Mouse (Mus musculus): ENCODE results near the gene Slc6a8.

Gene Slc6a8

GRCm38 (mm10) chrX:73672879-73673618 is at the start of gene Slc6a8:
Slc6a8 (plus strand) TSS chrX:73673150.
- no peak for DNase-seq (ENCODE audit: low spot score)

GRCm38 (mm10) chrX:73626981-73627380 is 46.0 kb upstream of the Slc6a8 start:
- DNase-seq (ENCODE audit: low spot score), result no peak

DNA sequence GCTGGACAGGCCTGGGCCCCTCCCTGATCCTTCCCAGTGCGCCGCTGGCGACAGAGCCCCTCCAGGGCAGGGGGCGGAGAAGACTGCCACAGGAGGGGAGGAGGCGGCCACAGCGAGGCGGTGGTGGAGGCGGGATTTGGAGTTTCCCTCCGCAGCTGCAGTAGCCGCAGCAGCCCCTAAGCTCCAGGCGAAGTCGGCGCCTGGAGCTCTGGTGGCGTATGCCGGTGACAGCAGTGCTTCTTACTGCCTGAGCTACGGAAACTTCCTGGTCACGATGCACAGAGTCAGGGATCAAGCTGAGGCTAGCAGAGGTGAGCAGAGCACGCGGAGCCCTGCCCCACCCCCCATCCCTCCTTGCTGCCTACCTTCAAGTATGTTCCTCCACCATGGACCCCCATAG is 37.5 kb upstream of the Slc6a8 start:
- DNase-seq (ENCODE audit: low spot score), result no peak

- DNase-seq (ENCODE audit: low spot score), result no peak
These were observed 35.5 kb upstream of the Slc6a8 start for GRCm38 (mm10) chrX:73637415-73637814.

GRCm38 (mm10) chrX:73639255-73639675 is 33.7 kb upstream of the Slc6a8 start, which contains the start of gene Dusp9:
Dusp9 (plus strand) TSS chrX:73639419.
- DNase-seq (ENCODE audit: low spot score), result no peak

- DNase-seq (ENCODE audit: low spot score), result no peak
These were observed 33.0 kb upstream of the Slc6a8 start for GRCm38 (mm10) chrX:73639901-73640469.

- DNase-seq (ENCODE audit: low spot score), result no peak
These were observed 27.8 kb upstream of the Slc6a8 start for GRCm38 (mm10) chrX:73645121-73645520.

DNA sequence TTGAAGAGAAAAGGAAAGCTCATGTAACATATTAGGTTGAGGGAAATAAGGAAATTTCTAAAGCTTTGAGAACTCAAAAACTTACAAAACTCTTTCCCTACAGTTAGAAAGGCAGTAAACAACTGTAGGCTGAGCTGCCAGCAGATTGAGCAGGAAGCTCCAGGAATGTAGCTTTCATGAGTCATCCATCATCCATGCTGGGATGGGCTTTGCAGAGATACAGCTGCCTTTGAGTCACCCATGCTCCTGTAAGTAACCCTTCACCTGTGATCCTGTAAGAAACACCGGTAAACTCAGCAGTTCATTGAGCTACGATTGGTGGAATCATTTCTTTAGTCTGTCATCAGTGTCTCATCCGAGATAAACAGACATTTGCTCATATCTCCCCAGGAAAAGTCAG is 22.1 kb upstream of the Slc6a8 start:
- no peak for DNase-seq (ENCODE audit: low spot score)

DNA sequence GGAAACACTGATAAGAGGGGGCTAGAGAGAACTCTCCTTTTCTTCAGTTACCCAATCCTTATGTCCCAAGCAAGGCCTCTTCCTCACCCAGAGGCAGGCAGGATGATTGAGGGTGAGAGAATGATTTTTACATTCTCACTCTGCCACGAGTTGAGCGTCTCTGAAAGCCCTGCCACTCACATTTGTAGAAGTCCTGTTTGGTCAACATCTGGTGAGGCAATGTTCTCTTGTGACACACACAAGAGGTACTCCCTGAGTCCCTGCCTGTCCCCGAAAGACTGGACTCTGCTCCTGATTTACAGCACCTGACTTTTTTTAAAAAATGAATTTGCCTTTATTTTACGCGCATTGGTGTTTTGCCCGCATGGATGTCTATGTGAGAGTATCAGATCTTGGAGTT is 19.6 kb upstream of the Slc6a8 start:
- no peak for DNase-seq (ENCODE audit: low spot score)

GRCm38 (mm10) chrX:73654177-73654576 is 18.8 kb upstream of the Slc6a8 start:
- DNase-seq (ENCODE audit: low spot score), result no peak

GRCm38 (mm10) chrX:73655529-73655928 is 17.4 kb upstream of the Slc6a8 start:
- no peak for DNase-seq (ENCODE audit: low spot score)

DNA sequence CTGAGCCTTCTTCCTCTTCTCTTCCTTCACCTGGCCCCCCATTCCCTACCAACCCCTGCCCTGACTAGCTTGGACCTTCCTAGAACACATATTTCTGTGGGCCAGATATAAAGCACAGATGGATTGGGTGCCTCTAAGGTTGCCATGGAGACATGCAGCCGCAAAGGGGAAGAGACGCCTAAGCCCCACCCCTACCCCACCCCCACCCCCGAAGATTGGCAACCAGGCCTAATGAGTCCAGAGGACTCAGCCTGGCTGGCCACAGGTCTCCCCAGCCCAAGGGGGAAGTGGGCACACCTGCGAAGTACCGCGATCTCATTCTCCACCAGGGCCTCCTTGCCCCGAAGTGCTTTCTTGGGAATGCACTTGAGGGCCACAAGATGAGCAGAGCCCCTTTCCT is 14.6 kb upstream of the Slc6a8 start:
- DNase-seq (ENCODE audit: low spot score), result no peak

GRCm38 (mm10) chrX:73658936-73659574 is 13.9 kb upstream of the Slc6a8 start:
- DNase-seq (ENCODE audit: low spot score), result no peak

DNA sequence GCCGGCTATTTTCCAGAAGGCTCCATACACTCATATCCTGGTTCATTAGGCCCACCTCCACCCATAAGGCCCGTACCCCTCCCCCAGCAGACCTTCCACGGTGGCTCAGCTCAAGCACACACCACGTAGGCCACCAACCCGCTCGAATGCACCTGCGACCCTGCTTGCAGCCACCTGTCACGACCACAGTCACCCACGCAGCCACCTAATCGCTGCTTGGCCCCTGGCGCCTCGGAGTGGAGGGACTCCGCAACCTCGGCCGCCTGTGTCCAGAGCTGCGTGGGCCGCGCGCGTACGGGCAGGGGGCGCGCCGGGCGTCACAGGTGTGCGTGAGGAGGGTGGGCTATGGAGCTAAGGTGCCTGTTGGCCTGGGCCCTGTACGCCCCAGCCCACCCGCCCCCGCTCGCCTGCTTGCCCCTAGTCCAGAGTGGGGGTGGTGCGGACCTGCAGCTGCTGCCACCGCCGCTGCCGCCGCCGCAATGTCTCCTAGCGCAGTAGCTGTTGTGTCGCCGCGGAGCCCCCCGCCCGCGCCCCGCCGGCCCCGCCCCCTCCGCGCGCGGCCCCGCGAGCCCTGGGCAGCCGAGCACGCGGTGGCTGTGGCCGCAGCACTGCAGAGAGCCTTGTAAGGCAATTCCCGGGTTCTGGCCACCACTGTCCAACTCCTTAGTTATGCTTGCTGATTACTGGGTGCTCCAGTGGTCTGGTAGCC is 13.2 kb upstream of the Slc6a8 start, which contains the start of gene Pnck:
Gene Pnck (minus strand): TSS at position 543 of the 709 bp plus-strand sequence.
- DNase-seq (ENCODE audit: low spot score), result no peak

GRCm38 (mm10) chrX:73660284-73660665 is 12.7 kb upstream of the Slc6a8 start:
- DNase-seq (ENCODE audit: low spot score), result no peak

GRCm38 (mm10) chrX:73663143-73663542 is 9.8 kb upstream of the Slc6a8 start:
- no peak for DNase-seq (ENCODE audit: low spot score)

DNA sequence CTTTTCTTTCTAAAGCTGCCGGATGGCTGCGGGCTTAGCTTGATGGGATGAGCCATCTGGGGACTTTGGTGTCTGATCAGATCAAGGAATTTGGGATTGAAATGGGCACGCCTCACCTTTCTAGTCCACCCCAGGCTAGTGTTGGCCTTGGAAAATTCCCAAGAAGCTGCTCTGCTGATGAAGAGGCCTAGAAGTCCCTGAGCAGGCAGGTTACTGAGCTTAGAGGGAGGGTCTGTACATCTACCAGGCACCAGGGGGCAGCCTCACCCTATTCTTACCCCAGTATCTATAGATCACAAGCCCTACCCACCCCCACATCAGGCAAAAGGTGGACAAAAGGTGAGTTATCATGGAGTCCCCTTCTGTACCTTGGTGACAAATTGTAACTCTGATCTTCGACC is 919 bp upstream of the Slc6a8 start:
- DNase-seq (ENCODE audit: low spot score), result no peak

GRCm38 (mm10) chrX:73673619-73673967 is 643 bp downstream of the Slc6a8 start:
- no peak for DNase-seq (ENCODE audit: low spot score)

DNA sequence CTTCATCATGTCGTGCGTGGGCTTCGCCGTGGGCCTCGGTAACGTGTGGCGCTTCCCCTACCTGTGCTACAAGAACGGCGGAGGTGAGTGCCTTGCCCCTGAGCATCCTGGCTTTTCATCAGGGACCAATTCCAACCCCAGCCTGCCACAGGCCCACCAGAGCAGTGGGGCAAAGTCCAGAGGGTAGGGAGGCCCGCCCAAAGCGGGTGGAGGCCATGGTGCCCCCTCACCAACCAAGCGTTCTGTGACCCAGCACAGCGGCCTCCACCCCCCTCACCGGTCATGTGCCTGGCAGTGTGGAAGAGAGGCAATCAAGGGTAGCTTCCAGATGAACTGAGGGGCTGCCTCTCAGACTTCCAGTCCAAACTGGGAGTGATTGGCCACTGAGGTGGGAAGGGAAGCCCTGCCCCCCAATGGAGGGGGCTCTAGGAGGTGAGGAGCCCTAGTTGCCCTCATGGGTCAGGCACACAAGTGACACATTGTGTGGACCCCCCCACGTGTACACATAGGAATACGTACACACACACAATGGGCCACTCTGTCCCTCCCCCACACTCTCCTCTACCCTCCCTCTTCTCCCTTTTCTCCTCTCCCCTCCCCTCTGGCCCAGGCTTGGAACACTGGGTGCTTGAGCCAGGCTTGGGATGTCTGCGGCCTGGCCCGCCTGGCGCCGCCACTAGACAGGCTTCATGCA is 1.2 kb downstream of the Slc6a8 start:
- DNase-seq (ENCODE audit: low spot score), result no peak

- DNase-seq (ENCODE audit: low spot score), result no peak
These were observed 2.3 kb downstream of the Slc6a8 start for GRCm38 (mm10) chrX:73675231-73675630.

DNA sequence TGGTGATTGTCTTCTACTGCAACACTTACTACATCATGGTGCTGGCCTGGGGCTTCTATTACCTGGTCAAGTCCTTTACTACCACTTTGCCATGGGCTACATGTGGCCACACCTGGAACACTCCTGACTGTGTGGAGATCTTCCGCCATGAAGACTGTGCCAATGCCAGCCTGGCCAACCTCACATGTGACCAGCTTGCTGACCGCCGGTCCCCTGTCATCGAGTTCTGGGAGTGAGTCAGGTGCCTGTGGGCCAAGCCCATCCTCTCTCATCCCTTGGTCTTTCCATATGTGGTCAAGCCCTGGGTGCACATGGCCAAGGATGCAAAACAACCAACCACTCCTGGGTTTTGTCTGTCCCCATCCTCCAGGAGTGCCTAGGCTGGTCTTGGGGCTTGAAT is 3.7 kb downstream of the Slc6a8 start:
- no peak for DNase-seq (ENCODE audit: low spot score)

- no peak for DNase-seq (ENCODE audit: low spot score)
These were observed 11.2 kb downstream of the Slc6a8 start for GRCm38 (mm10) chrX:73684156-73684555.
